Mouse (Mus musculus) C2C12 (cell line): ENCODE measurements around the gene Tra2b.

Experiments
- CEBPB ChIP-seq: IDR thresholded peaks from one replicate; pipeline ENCODE4 v1.6.1; 2011; ENCODE audit warnings: low read depth, mild to moderate bottlenecking, control low read depth, moderate library complexity
- CTCF ChIP-seq: IDR thresholded peaks from one replicate; pipeline ENCODE4 v1.5.1; 2011; ENCODE audit not compliant: control insufficient read depth, insufficient read depth, insufficient read length
- FOSL1 ChIP-seq: IDR thresholded peaks from one replicate; pipeline ENCODE4 v1.8.0; 2011; ENCODE audit warnings: mild to moderate bottlenecking, low read length; ENCODE audit not compliant: poor library complexity, insufficient read depth, severe bottlenecking
- MAX ChIP-seq: IDR thresholded peaks from one replicate; pipeline ENCODE4 v1.6.1; 2011; ENCODE audit warnings: mild to moderate bottlenecking, control low read depth
- MYOD1 ChIP-seq: IDR thresholded peaks from one replicate; pipeline ENCODE4 v1.6.1; 2011; ENCODE audit warnings: low read depth; ENCODE audit not compliant: control insufficient read depth, insufficient read length
- MYOG ChIP-seq: IDR thresholded peaks from one replicate; pipeline ENCODE4 v1.6.1; 2011; ENCODE audit not compliant: control insufficient read depth, insufficient read length; ENCODE audit errors: extremely low read depth
- USF1 ChIP-seq: IDR thresholded peaks from one replicate; pipeline ENCODE4 v1.6.1; 2011; ENCODE audit warnings: low read depth, mild to moderate bottlenecking, control low read depth, moderate library complexity

DNA sequence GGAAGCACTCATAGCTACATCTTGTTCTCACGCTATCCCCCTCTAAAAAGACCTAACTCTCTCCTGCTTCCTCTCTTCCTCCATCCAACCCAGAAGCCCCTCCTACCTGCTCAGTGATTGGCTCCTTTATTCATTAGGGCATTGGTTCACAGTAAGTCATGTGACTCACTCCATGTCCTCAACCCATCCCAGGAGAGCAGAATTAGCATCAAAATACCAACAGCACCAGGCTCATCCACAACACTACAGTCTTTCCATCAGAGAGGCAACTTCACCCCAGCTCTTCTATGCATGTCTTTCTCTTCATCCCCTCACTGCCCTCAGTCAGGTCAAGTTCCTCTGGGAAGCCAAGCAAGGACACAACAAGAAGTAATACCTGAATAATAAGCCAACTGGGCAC lies 65.3 kb downstream of the Tra2b start:
- TF ChIP-seq CTCF (no peak), MAX (no peak), USF1 (peak; percentile 46), MYOG (no peak), MYOD1 (no peak), CEBPB (no peak), FOSL1 (no peak)
